Mouse (Mus musculus) midbrain, postnatal 0 days (tissue): ENCODE data around the gene Tiam1. TPM values are rescaled to one million over a fixed set of nuclear protein-coding genes. Genes with fewer than 3 reads are reported as not detected.

Experiments
- ATAC-seq: fragments of 200-750 bp; cut with Nextera tagmentation; 2 replicates; pipeline ENCODE4 v1.8.0; 2017; ENCODE audit warnings: moderate number of reproducible peaks, mild to moderate bottlenecking, moderate TSS enrichment, moderate library complexity; ENCODE audit not compliant: low FRiP score
- DNase-seq: peaks from one replicate; pipeline ENCODE4 v3.0.0-alpha.2; 2015; ENCODE audit warnings: low spot score
- H3K27ac ChIP-seq: fragments of 300-500 bp; sonication (generic); 2 replicates; pipeline ENCODE4 v1.5.1; 2014; ENCODE audit warnings: low read depth, mild to moderate bottlenecking, low read length, mixed read lengths
- H3K27me3 ChIP-seq: fragments of 300-500 bp; sonication (generic); 2 replicates; pipeline ENCODE4 v1.6.1; 2014; ENCODE audit warnings: low read length, control low read depth, mixed read lengths; ENCODE audit not compliant: insufficient read depth
- H3K36me3 ChIP-seq: fragments of 300-500 bp; sonication (generic); 2 replicates; pipeline ENCODE4 v1.6.1; 2014; ENCODE audit warnings: low read length, control low read depth, mixed read lengths; ENCODE audit not compliant: insufficient read depth
- H3K4me1 ChIP-seq: fragments of 300-500 bp; sonication (generic); 2 replicates; pipeline ENCODE4 v1.6.1; 2014; ENCODE audit warnings: mild to moderate bottlenecking, control low read depth, antibody characterized with exemption, low read length, mixed read lengths; ENCODE audit not compliant: insufficient read depth
- H3K4me2 ChIP-seq: fragments of 300-500 bp; sonication (generic); 2 replicates; pipeline ENCODE4 v1.6.1; 2014; ENCODE audit warnings: low read depth, mild to moderate bottlenecking, low read length, mixed read lengths; ENCODE audit not compliant: poor library complexity, severe bottlenecking
- H3K4me3 ChIP-seq: fragments of 300-500 bp; sonication (generic); 2 replicates; pipeline ENCODE4 v1.5.1; 2014; ENCODE audit warnings: low read depth, mild to moderate bottlenecking, low read length, moderate library complexity
- H3K9ac ChIP-seq: fragments of 300-500 bp; sonication (generic); replicated peaks from 2 replicates; pipeline ENCODE4 v1.6.1; 2014; ENCODE audit warnings: mild to moderate bottlenecking, low read length, moderate library complexity, mixed read lengths; ENCODE audit not compliant: poor library complexity, severe bottlenecking
- H3K9me3 ChIP-seq: fragments of 300-500 bp; sonication (generic); 2 replicates; pipeline ENCODE4 v1.6.1; 2016; ENCODE audit warnings: low read length, control low read depth
- CTCF ChIP-seq: IDR thresholded peaks from 2 replicates; pipeline ENCODE4 v1.5.1; 2016; ENCODE audit warnings: antibody characterized with exemption, mild to moderate bottlenecking
- WGBS: fragments of 180-500 bp; shearing (Covaris S2); extraction: QIAGEN DNeasy Blood & Tissue Kit; methylation state at CpG from one replicate; pipeline ENCODE4 v1.1.7; 2014; 5-methylcytosine and 5-hydroxymethylcytosine counted together
- polyA plus RNA-seq: library from polyadenylated mRNA; unstranded; fragments of >200 nt; fragmentation: Nextera tagmentation; extraction: Ambion mirVana; gene quantifications from 2 replicates; pipeline ENCODE4 v1.2.1, GENCODE M21; 2015
- total RNA-seq: library from RNA; depleted of rRNA; stranded (reverse); fragments of >200 nt; gene quantifications from 2 replicates; pipeline ENCODE4 v1.2.3, GENCODE M21; 2014

Gene Tiam1
- total and polyA plus RNA-seq, 2 experiments from 2014 or later = 17.6 to 26.9 TPM

DNA sequence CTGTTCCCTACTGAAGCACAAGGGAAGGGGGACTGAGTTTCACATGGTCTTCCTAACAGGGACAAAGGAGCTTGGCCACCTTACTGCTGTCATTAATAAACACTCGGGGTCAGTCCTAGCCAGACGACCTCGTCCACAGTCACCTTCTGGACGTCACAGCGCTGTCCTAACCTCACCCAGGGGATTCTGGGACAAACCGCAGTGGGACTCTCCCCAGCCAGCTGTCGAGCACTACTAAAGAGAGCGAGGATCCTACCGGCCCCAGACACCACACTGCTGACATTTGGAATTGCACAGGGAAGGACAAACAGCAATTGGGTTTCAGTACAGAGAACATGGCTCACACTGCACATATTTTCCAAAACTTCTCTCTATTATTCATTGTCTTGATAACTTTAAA lies 292.2 kb downstream of the Tiam1 start:
- 74% methylated on average over 9 of the region's 9 CpGs for WGBS
- no peaks in the 10 kb centered on the region for H3K4me1 ChIP-seq
- H3K9me3 ChIP-seq = no peaks in the 10 kb centered on the region

DNA sequence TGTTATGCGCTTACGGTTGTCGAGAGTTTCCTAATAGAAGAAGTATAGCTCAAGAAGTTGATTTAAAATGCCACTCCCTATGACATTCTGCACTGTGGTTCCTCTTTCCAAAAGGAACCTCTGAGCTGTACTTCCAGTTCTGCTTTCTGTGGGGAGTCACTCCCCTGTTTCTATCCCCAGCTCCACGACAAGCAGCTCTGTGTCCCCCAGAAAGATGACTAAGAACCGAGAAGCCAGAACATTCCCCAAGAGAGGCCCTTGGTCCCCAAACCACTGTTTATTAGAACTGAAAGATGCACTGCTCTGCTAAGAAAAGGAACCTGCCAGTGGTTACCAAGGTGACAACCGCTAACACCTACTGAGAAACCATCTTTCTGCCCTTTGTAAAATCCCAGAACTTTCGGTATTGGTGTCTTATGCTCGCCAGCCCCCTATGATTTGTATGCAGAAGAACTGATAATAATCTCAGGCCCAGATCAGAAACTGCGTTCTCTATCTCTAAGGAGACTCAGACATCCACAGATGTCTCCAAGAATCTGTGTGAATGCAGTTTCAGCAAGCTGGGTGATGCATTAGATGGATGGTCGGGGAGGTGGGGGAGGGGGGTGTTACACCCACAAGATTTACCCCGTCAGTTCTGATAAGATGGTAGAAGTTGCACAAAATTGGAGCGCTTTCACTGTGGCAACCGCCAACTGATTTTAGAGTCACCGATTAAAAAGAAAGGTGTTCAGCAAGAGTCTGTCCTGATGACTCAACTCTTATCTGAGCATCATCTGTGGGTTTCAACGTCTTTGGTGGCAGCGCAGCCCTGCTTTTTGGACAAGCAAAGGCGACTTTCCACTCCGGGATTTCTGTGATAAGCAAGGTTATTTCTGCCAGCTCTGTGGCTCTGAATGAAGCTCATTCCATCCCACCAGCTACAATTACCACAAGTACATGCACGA lies 294.6 kb downstream of the Tiam1 start:
- H3K4me1 ChIP-seq = no peaks in the 10 kb centered on the region
- H3K4me3 ChIP-seq = no peak overlapping the region
- H3K4me2 ChIP-seq = no peak overlapping the region
- DNase-seq (no peak), ATAC-seq (no peak)
- no peak overlapping the region for H3K9ac ChIP-seq
- TF ChIP-seq CTCF = no peak
- H3K36me3 ChIP-seq = no peaks in the 10 kb centered on the region
- WGBS = 91% methylated on average over 19 of the region's 19 CpGs
- H3K9me3 ChIP-seq = no peaks in the 10 kb centered on the region
- no peak overlapping the region for H3K27ac ChIP-seq
- H3K27me3 ChIP-seq = no peaks in the 10 kb centered on the region

More for the DNA sequence above, 292.2 kb downstream of the Tiam1 start:
- Histone ChIP-seq H3K9ac (no peak overlapping the region), H3K36me3 (no peaks in the 10 kb centered on the region), H3K27me3 (no peaks in the 10 kb centered on the region), H3K27ac (no peak overlapping the region), H3K4me3 (no peak overlapping the region), H3K4me2 (no peak overlapping the region)
- no peak for TF ChIP-seq CTCF
- ATAC-seq (no peak), DNase-seq (no peak)

GRCm38 (mm10) chr16:89848179-89848578 lies 295.4 kb downstream of the Tiam1 start:
- DNase-seq (no peak), ATAC-seq (no peak)
- Histone ChIP-seq H3K9ac (no peak overlapping the region), H3K27me3 (no peaks in the 10 kb centered on the region), H3K27ac (no peak overlapping the region), H3K9me3 (no peaks in the 10 kb centered on the region), H3K36me3 (no peaks in the 10 kb centered on the region), H3K4me2 (no peak overlapping the region), H3K4me3 (no peak overlapping the region), H3K4me1 (no peaks in the 10 kb centered on the region)
- TF ChIP-seq CTCF = no peak
- 97% methylated on average over 3 of the region's 3 CpGs for WGBS

GRCm38 (mm10) chr16:89845461-89845860 lies 298.1 kb downstream of the Tiam1 start:
- 58% methylated on average over 8 of the region's 8 CpGs for WGBS
- Histone ChIP-seq H3K4me1 (no peaks in the 10 kb centered on the region), H3K27me3 (no peaks in the 10 kb centered on the region), H3K4me2 (no peak overlapping the region), H3K36me3 (no peaks in the 10 kb centered on the region), H3K27ac (no peak overlapping the region), H3K4me3 (no peak overlapping the region), H3K9ac (no peak overlapping the region), H3K9me3 (no peaks in the 10 kb centered on the region)
- DNase-seq (no peak), ATAC-seq (no peak)
- TF ChIP-seq CTCF = no peak

DNA sequence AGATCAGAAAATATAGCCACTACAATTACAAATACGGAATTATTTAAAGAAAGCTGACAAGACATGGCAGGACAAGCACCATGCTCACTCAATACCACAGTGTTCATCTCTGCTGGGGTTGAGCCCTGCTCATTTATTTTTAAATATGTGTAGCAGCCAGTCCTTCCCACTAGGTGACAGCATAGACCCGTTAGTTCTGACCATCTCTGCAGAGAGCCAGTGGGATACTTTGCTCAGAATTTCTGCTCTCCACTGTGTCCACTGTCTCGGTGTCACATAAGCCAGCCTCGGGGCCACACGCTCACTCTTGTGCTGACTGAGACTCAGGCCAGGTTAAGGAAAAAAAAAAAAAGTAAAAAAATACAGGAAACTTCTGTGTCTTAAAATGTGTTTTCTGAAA lies 299.0 kb downstream of the Tiam1 start:
- Histone ChIP-seq H3K27ac (no peak overlapping the region), H3K27me3 (no peaks in the 10 kb centered on the region), H3K4me3 (no peak overlapping the region), H3K9me3 (no peaks in the 10 kb centered on the region), H3K4me1 (no peaks in the 10 kb centered on the region), H3K4me2 (no peak overlapping the region), H3K36me3 (no peaks in the 10 kb centered on the region), H3K9ac (no peak overlapping the region)
- DNase-seq = peak; percentile 82
- peak; percentile 93 for TF ChIP-seq CTCF
- peak; percentile 78 for ATAC-seq
- WGBS = 34% methylated on average over 5 of the region's 5 CpGs

- TF ChIP-seq CTCF = no peak
- H3K27ac ChIP-seq = no peak overlapping the region
- no peak overlapping the region for H3K9ac ChIP-seq
- no peak overlapping the region for H3K4me2 ChIP-seq
- H3K4me3 ChIP-seq = no peak overlapping the region
- H3K36me3 ChIP-seq = no peaks in the 10 kb centered on the region
- DNase-seq = no peak
- 78% methylated on average over 6 of the region's 6 CpGs for WGBS
- H3K27me3 ChIP-seq = no peaks in the 10 kb centered on the region
- H3K4me1 ChIP-seq = no peaks in the 10 kb centered on the region
- H3K9me3 ChIP-seq = no peaks in the 10 kb centered on the region
- no peak for ATAC-seq
These were observed 301.7 kb downstream of the Tiam1 start for GRCm38 (mm10) chr16:89841894-89842293.
